Mouse (Mus musculus) lung, adult 2 months (tissue): Measurements from ENCODE around the gene Plpp3. TPM values are rescaled to one million over a fixed set of nuclear protein-coding genes. Genes with fewer than 3 reads are reported as not detected.
A peak's percentile ranks its signal among the peaks of the same experiment; 100 is the strongest.

Experiments
- DNase-seq: peaks from one replicate; pipeline ENCODE4 v3.0.0; 2022
- H3K4me1 ChIP-seq: fragments of 200-500 bp; 2 replicates; pipeline ENCODE4 v1.6.1; 2011; ENCODE audit warnings: low read length; ENCODE audit not compliant: control insufficient read depth, insufficient read depth
- H3K4me3 ChIP-seq: fragments of 200-500 bp; replicated peaks from 2 replicates; pipeline ENCODE3; 2011; ENCODE audit warnings: low read depth, mild to moderate bottlenecking, control low read depth, low read length; ENCODE audit errors: extremely low read depth
- CTCF ChIP-seq: fragments of 200-500 bp; IDR thresholded peaks from 2 replicates; pipeline ENCODE4 v1.5.1; 2011; ENCODE audit warnings: mild to moderate bottlenecking, low read length, control low read depth; ENCODE audit not compliant: insufficient read depth
- POLR2A ChIP-seq: fragments of 200-500 bp; IDR thresholded peaks from 2 replicates; pipeline ENCODE4 v1.6.1; 2011; ENCODE audit warnings: low read depth, mild to moderate bottlenecking, control low read depth, low read length, borderline replicate concordance; ENCODE audit errors: extremely low read depth
- WGBS: fragments of 180-500 bp; shearing (Covaris S2); methylation state at CpG from one replicate; pipeline ENCODE4 v1.1.7; 2018; 5-methylcytosine and 5-hydroxymethylcytosine counted together
- polyA plus RNA-seq: library from polyadenylated mRNA; depleted of rRNA; stranded (reverse); fragments of >200 nt; gene quantifications from 2 replicates; pipeline ENCODE4 v1.2.3, GENCODE M21; 2012; rRNA removed

Plpp3 gene
- 170 and 187 TPM in 2 replicates for polyA plus RNA-seq

GRCm38 (mm10) chr4:105157276-105158168, at the start of gene Plpp3:
Plpp3 (plus strand) TSS chr4:105157347.
- Histone ChIP-seq H3K4me3 (peak within 1 kb of the TSS; percentile 83), H3K4me1 (no peaks in the 10 kb centered on the region)
- TF ChIP-seq CTCF = no peak
- peak; percentile 98 for TF ChIP-seq POLR2A
- peak; percentile 77 for DNase-seq
- under 1% methylated on average over 77 of the region's 77 CpGs for WGBS

GRCm38 (mm10) chr4:105107943-105108640, 49.1 kb upstream of the Plpp3 start:
- DNase-seq = no peak
- H3K4me3 ChIP-seq = peak overlapping the region; percentile 39
- TF ChIP-seq POLR2A (no peak), CTCF (no peak)
- H3K4me1 ChIP-seq = peaks cover 4% of the 10 kb centered on the region
- WGBS = 56% methylated on average over 12 of the region's 12 CpGs

- WGBS = 18% methylated on average over 5 of the region's 5 CpGs
- Histone ChIP-seq H3K4me3 (peak overlapping the region; percentile 82), H3K4me1 (peaks cover 4% of the 10 kb centered on the region)
- TF ChIP-seq CTCF (no peak), POLR2A (no peak)
- no peak for DNase-seq
Measured at GRCm38 (mm10) chr4:105108641-105109198, 48.4 kb upstream of the Plpp3 start.

GRCm38 (mm10) chr4:105109199-105109989, 47.8 kb upstream of the Plpp3 start, which contains the start of gene Prkaa2:
Prkaa2 (minus strand) TSS chr4:105109890.
- DNase-seq = peak; percentile 78
- peaks cover 4% of the 10 kb centered on the region for H3K4me1 ChIP-seq
- 1% methylated on average over 80 of the region's 80 CpGs for WGBS
- H3K4me3 ChIP-seq = peak within 1 kb of the TSS; percentile 82
- 0 out of 2 replicates have a peak, but pooled peaks have one; percentile 49 for TF ChIP-seq POLR2A
- no peak for TF ChIP-seq CTCF

GRCm38 (mm10) chr4:105109990-105110683, 47.0 kb upstream of the Plpp3 start:
- no peak; the same call in 1 of the 2 replicates for TF ChIP-seq POLR2A
- TF ChIP-seq CTCF = no peak
- no peak for DNase-seq
- peak overlapping the region; percentile 67 for H3K4me3 ChIP-seq
- H3K4me1 ChIP-seq = peaks cover 4% of the 10 kb centered on the region
- WGBS = 4% methylated on average over 24 of the region's 24 CpGs

- Histone ChIP-seq H3K4me3 (no peak overlapping the region), H3K4me1 (peaks cover 4% of the 10 kb centered on the region)
- TF ChIP-seq CTCF = no peak
- no peak for TF ChIP-seq POLR2A
- 77% methylated on average over 4 of the region's 4 CpGs for WGBS
- DNase-seq = no peak
Measured at GRCm38 (mm10) chr4:105110684-105111035, 46.5 kb upstream of the Plpp3 start.

- WGBS = 75% methylated on average over 11 of the region's 11 CpGs
- Histone ChIP-seq H3K4me3 (no peak overlapping the region), H3K4me1 (peaks cover 4% of the 10 kb centered on the region)
- TF ChIP-seq CTCF = no peak
- TF ChIP-seq POLR2A = no peak
- DNase-seq = no peak
Measured at GRCm38 (mm10) chr4:105111770-105112169, 45.4 kb upstream of the Plpp3 start.

GRCm38 (mm10) chr4:105113042-105113441, 44.1 kb upstream of the Plpp3 start:
- Histone ChIP-seq H3K4me3 (no peak overlapping the region), H3K4me1 (peaks cover 4% of the 10 kb centered on the region)
- no peak for DNase-seq
- WGBS = 71% methylated on average over 5 of the region's 5 CpGs
- TF ChIP-seq POLR2A (no peak), CTCF (no peak)
